Mouse (Mus musculus): ENCODE results near the gene Siglece. TPM values are rescaled to one million over a fixed set of nuclear protein-coding genes. Genes with fewer than 3 reads are reported as not detected.

Gene Siglece
- polyA plus RNA-seq, 1 experiment = not detected

- Histone ChIP-seq H3K4me1 (ENCODE audit: control insufficient read depth, insufficient read depth, low read length) (peaks cover 3% of the 10 kb centered on the region; the same call in 1 of the 2 replicates), H3K27ac (ENCODE audit: insufficient read depth, low read depth, low read length) (no peak overlapping the region), H3K4me3 (ENCODE audit: insufficient read depth, low read depth, low read length) (no peak overlapping the region)
- 75% methylated on average over 7 of the region's 7 CpGs for WGBS
- TF ChIP-seq POLR2A (IDR thresholded peaks at IDR 0.05; ENCODE audit: insufficient read depth, low read depth, low read length) (no peak), CTCF (IDR thresholded peaks at IDR 0.05; ENCODE audit: insufficient read depth, low read depth, low read length) (no peak)
Measured at GRCm38 (mm10) chr7:43608316-43608824, 51.6 kb downstream of the Siglece start.

GRCm38 (mm10) chr7:43607743-43608287 is 52.1 kb downstream of the Siglece start:
- Histone ChIP-seq H3K4me1 (ENCODE audit: control insufficient read depth, insufficient read depth, low read length) (peaks cover 3% of the 10 kb centered on the region; the same call in 1 of the 2 replicates), H3K4me3 (ENCODE audit: insufficient read depth, low read depth, low read length) (no peak overlapping the region), H3K27ac (ENCODE audit: insufficient read depth, low read depth, low read length) (no peak overlapping the region)
- TF ChIP-seq POLR2A (IDR thresholded peaks at IDR 0.05; ENCODE audit: insufficient read depth, low read depth, low read length) (no peak), CTCF (IDR thresholded peaks at IDR 0.05; ENCODE audit: insufficient read depth, low read depth, low read length) (no peak)
- 46% methylated on average over 5 of the region's 5 CpGs for WGBS

DNA sequence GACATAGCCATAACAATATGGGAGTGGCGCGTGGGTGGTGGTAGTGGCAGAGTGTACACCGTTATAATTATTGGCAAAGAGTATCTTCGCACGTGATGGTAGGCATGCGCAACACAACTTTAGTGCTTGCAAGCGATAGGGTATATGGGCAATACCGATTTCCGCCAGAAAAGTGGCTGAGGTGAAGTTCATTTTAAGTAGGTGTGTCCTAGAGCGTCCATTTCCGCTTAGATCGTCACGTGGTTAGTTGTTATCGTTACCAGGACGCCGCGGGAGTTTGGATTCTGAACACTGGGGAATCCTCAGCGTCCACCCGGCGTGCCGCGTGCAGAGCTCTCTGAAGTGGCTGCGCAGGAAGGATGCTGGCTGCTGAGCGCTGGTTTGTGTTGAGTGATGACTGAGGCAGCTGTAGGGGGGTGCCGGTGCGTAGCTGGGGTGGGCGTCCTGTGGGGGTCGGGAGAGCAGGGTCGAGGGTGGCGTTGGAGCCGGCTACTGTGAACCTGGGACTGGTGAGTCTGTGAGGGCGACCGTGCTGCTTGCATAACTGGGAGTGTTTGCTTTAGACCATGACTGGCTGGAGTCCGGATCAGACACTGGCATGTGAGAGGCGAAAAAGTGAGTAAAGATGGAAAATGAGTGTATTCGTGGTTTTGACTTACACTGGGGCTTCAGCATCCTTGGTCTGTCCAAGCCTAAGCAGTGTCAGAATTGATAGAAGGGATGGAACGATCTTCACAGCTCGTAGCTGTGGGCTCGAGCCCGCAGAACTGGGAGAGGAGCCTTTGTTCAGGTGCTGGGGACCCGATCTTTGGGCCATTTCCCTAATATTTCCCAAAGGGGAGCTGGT is 52.8 kb downstream of the Siglece start, which contains the start of gene Zfp819:
Gene Zfp819 (plus strand): TSS at position 274 of the 847 bp plus-strand sequence.
- peaks cover 3% of the 10 kb centered on the region; the same call in 1 of the 2 replicates for H3K4me1 ChIP-seq (ENCODE audit: control insufficient read depth, insufficient read depth, low read length)
- WGBS = 13% methylated on average over 41 of the region's 41 CpGs
- TF ChIP-seq CTCF (IDR thresholded peaks at IDR 0.05; ENCODE audit: insufficient read depth, low read depth, low read length) = no peak
- no peak for TF ChIP-seq POLR2A (IDR thresholded peaks at IDR 0.05; ENCODE audit: insufficient read depth, low read depth, low read length)

GRCm38 (mm10) chr7:43601884-43602283 is 58.1 kb downstream of the Siglece start:
- TF ChIP-seq CTCF (IDR thresholded peaks at IDR 0.05; ENCODE audit: insufficient read depth, low read depth, low read length) (no peak), POLR2A (IDR thresholded peaks at IDR 0.05; ENCODE audit: insufficient read depth, low read depth, low read length) (no peak)
- Histone ChIP-seq H3K27ac (ENCODE audit: insufficient read depth, low read depth, low read length) (no peak overlapping the region), H3K4me1 (ENCODE audit: control insufficient read depth, insufficient read depth, low read length) (no peaks in the 10 kb centered on the region), H3K4me3 (ENCODE audit: insufficient read depth, low read depth, low read length) (no peak overlapping the region)
- WGBS = 22% methylated on average over 5 of the region's 5 CpGs

More for the DNA sequence above, 52.8 kb downstream of the Siglece start, which contains the start of gene Zfp819:
- H3K27ac ChIP-seq (ENCODE audit: insufficient read depth, low read depth, low read length) = no peak within 1 kb of the TSS
- H3K4me3 ChIP-seq (ENCODE audit: insufficient read depth, low read depth, low read length) = peak within 1 kb of the TSS; percentile 28

Other genes with a start within 250 kb of the Siglece start
- gene Lim2, start 232.5 kb downstream of the Siglece start, polyA plus RNA-seq (2012; ENCODE audit: insufficient read depth, insufficient read length, low replicate concordance, missing spikeins) = not detected in 2 replicates
- gene Nkg7, start 223.1 kb downstream of the Siglece start, polyA plus RNA-seq (2012; ENCODE audit: insufficient read depth, insufficient read length, low replicate concordance, missing spikeins) = not detected in 2 replicates
- not detected in 2 replicates for gene Cldnd2, start 219.4 kb downstream of the Siglece start, polyA plus RNA-seq (2012; ENCODE audit: insufficient read depth, insufficient read length, low replicate concordance, missing spikeins)
- not detected in 2 replicates for gene Etfb, start 216.1 kb downstream of the Siglece start, polyA plus RNA-seq (2012; ENCODE audit: insufficient read depth, insufficient read length, low replicate concordance, missing spikeins)
- gene Gm45233, start 216.0 kb downstream of the Siglece start, polyA plus RNA-seq (2012; ENCODE audit: insufficient read depth, insufficient read length, low replicate concordance, missing spikeins) = not detected in 2 replicates
- not detected in 2 replicates for gene Vsig10l, start 197.0 kb downstream of the Siglece start, polyA plus RNA-seq (2012; ENCODE audit: insufficient read depth, insufficient read length, low replicate concordance, missing spikeins)
- gene Iglon5, start 170.1 kb downstream of the Siglece start, polyA plus RNA-seq (2012; ENCODE audit: insufficient read depth, insufficient read length, low replicate concordance, missing spikeins) = not detected in 2 replicates
- gene 4931406B18Rik, start 154.2 kb downstream of the Siglece start, polyA plus RNA-seq (2012; ENCODE audit: insufficient read depth, insufficient read length, low replicate concordance, missing spikeins) = not detected in 2 replicates
- not detected in 2 replicates for gene Cd33, start 115.7 kb downstream of the Siglece start, polyA plus RNA-seq (2012; ENCODE audit: insufficient read depth, insufficient read length, low replicate concordance, missing spikeins)
- gene Zfp658, start 97.9 kb downstream of the Siglece start, polyA plus RNA-seq (2012; ENCODE audit: insufficient read depth, insufficient read length, low replicate concordance, missing spikeins) = not detected in 2 replicates
- gene Zfp719, start 80.6 kb downstream of the Siglece start, polyA plus RNA-seq (2012; ENCODE audit: insufficient read depth, insufficient read length, low replicate concordance, missing spikeins) = not detected in 2 replicates
- not detected in 2 replicates for gene Zfp819, start 53.0 kb downstream of the Siglece start, polyA plus RNA-seq (2012; ENCODE audit: insufficient read depth, insufficient read length, low replicate concordance, missing spikeins)
- not detected in 2 replicates for gene Ceacam18, start 25.5 kb downstream of the Siglece start, polyA plus RNA-seq (2012; ENCODE audit: insufficient read depth, insufficient read length, low replicate concordance, missing spikeins)
- not detected in 2 replicates for gene Ctu1, start 11.9 kb upstream of the Siglece start, polyA plus RNA-seq (2012; ENCODE audit: insufficient read depth, insufficient read length, low replicate concordance, missing spikeins)
- not detected in 2 replicates for gene Klk14, start 30.3 kb upstream of the Siglece start, polyA plus RNA-seq (2012; ENCODE audit: insufficient read depth, insufficient read length, low replicate concordance, missing spikeins)
- not detected in 2 replicates for gene Klk13, start 52.4 kb upstream of the Siglece start, polyA plus RNA-seq (2012; ENCODE audit: insufficient read depth, insufficient read length, low replicate concordance, missing spikeins)
- not detected in 2 replicates for gene Klk12, start 108.7 kb upstream of the Siglece start, polyA plus RNA-seq (2012; ENCODE audit: insufficient read depth, insufficient read length, low replicate concordance, missing spikeins)
- not detected in 2 replicates for gene Klk11, start 114.4 kb upstream of the Siglece start, polyA plus RNA-seq (2012; ENCODE audit: insufficient read depth, insufficient read length, low replicate concordance, missing spikeins)
- gene Klk10, start 120.9 kb upstream of the Siglece start, polyA plus RNA-seq (2012; ENCODE audit: insufficient read depth, insufficient read length, low replicate concordance, missing spikeins) = not detected in 2 replicates
- not detected in 2 replicates for gene Klk9, start 131.7 kb upstream of the Siglece start, polyA plus RNA-seq (2012; ENCODE audit: insufficient read depth, insufficient read length, low replicate concordance, missing spikeins)
- not detected in 2 replicates for gene Klk8, start 137.4 kb upstream of the Siglece start, polyA plus RNA-seq (2012; ENCODE audit: insufficient read depth, insufficient read length, low replicate concordance, missing spikeins)
- not detected in 2 replicates for gene Klk7, start 151.1 kb upstream of the Siglece start, polyA plus RNA-seq (2012; ENCODE audit: insufficient read depth, insufficient read length, low replicate concordance, missing spikeins)
- not detected in 2 replicates for gene Klk6, start 164.3 kb upstream of the Siglece start, polyA plus RNA-seq (2012; ENCODE audit: insufficient read depth, insufficient read length, low replicate concordance, missing spikeins)
- gene Klk5, start 181.8 kb upstream of the Siglece start, polyA plus RNA-seq (2012; ENCODE audit: insufficient read depth, insufficient read length, low replicate concordance, missing spikeins) = not detected in 2 replicates
- gene Klk4, start 221.0 kb upstream of the Siglece start, polyA plus RNA-seq (2012; ENCODE audit: insufficient read depth, insufficient read length, low replicate concordance, missing spikeins) = not detected in 2 replicates

Measured in olfactory bulb, adult 2 months (tissue).